Mouse (Mus musculus): ENCODE results near the gene F2rl1.

Gene F2rl1

DNA sequence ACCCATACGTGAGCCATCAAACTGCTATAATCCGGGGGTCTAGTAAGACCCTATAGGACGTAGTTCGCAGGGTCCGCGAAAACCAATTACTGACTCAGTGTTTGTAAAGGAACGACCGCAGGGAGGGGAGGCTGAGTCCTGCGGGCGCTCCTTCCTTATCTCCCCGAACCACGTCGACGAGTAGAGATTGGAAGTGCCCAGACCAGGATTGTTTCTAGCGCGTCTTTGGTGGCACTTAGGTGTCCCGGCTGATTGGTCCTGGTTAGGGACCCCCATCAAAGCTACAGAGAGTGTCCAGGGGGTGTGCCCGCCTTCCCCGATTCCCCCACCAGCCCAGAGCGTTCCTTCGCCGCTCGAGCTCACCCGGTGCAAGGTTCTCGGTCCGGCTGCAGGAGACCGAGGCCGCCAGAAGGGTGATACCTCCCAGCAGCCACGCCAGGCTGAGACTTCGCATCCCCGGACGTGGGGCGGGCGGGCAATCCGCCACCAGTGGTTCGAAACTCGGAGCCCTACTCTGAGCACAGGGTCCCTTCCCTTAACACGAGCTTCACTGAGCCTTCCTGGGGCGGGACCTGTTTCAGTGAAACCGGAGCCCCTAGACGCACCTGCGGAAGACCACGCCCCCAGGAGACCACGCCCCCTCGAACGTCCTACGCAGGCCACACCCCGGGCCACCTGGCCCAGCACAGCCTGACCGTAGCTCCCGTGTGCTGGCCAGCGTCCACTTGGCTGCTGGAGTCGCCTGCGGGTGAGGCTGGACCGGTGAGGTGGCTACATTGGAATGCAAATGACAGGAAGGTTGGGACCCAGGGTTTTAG, at the start of gene F2rl1:
Gene F2rl1, minus strand, starts transcription at position 554 of the 818 bp plus-strand sequence.
- peak; percentile 93 for DNase-seq

DNA sequence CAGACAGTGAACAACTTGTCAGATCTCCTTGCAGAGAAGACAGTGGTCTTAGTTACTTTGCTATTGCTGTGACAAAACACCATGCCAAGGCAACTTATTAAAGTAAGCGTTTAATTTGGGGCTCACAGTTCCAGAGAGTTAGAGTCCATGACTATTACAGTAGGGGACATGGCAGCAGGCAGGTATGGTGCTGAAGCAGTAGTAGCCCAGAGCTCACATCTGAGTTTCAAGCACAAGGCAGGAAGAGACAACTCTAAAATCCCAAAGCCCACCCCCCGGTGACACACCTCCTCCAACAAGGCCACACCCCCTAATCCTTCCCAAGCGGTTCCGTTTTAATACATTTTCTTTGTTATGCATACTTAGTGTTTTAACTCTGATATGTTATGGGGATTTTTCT, 45.9 kb upstream of the F2rl1 start:
- DNase-seq = no peak

DNA sequence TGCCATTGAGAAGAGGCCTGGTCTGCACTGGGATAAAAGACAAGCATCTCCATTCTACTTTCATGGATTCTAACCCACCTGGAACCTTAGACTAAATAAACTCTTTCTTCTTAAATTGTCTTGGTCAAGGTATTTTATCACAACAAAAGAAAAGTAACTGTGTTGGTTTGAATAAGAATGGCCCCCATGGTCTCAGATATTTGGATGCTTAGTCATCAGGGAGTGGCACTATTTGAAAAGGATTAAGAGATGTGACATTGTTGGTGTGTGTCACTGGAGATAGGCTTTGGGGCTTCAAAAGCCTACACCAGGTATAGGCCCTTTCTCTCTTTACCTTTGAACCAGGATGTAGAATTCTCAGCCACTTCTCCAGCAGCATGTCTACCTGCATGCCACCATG, 44.3 kb upstream of the F2rl1 start:
- DNase-seq = no peak

DNA sequence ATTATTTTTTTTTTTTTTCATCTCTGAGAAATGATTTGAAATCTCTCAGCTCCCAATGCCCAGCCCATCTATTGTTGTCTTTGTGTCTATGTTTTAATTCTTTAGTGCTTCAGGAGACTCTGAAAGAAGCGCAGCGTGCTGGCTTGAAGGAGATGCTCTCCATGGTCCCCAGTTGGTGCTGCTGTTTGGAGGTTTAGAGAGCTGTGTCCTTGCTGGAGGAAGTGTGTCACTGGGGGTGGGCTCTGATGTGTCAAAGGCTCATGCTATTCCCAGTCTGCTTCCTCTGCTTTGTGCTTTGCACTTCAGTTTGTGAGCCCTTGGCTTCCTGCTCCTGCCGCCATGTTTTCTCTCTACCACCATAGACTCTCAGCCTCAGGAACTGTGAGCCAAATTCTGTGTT, 43.3 kb upstream of the F2rl1 start:
- DNase-seq = no peak

DNA sequence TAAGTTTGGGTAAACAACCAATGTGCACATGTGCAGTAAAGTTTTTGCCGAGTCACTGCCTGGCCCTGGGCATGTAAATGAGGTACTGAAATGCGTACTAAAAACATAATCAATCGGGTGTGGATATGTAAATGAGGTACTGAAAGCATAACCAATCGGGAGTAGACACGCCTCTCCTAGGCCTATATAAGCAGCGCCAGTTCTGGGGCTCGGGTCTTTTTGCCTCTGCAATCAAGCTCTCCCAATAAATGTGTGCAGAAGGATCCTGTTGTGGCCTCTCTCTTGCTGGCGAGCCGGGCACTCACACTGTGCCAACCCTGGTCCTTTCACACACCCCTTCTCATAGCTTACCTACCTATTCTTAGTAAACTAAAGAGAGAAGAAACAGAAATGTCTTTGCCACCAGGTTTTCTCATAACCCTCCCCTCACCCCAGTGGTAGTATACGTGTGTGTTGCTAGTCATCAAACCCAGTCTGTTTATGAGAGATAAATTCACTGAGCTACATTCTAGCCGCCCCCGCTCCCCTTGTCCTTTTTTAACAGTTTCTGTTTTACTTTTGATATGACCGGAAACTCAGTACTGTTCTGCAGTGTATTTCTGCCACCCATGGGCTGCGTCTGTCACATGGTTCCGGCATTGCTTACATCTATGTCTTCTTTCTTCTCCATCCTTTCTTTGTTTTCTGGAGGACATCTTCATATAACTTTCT, 42.0 kb upstream of the F2rl1 start:
- DNase-seq = no peak

DNA sequence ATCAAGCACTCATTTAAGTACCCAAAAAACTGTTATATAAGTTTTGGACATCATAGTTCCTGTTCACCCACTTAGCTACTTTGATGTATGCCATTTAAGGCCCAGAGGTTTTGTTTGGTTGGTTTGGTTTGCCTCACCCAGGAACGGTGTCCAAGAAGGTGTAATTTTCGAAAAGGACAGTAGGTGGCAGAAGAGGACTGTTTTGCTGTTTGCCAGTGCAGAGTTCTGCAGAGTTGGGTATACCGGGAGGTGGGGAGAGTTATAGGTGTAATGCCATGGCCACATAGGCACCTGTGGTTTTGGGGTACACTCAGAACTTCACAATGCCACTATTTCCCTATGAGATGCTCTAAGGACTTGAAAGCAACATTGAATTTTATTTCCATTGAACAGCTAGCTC, 38.7 kb upstream of the F2rl1 start:
- peak; percentile 73 for DNase-seq

DNA sequence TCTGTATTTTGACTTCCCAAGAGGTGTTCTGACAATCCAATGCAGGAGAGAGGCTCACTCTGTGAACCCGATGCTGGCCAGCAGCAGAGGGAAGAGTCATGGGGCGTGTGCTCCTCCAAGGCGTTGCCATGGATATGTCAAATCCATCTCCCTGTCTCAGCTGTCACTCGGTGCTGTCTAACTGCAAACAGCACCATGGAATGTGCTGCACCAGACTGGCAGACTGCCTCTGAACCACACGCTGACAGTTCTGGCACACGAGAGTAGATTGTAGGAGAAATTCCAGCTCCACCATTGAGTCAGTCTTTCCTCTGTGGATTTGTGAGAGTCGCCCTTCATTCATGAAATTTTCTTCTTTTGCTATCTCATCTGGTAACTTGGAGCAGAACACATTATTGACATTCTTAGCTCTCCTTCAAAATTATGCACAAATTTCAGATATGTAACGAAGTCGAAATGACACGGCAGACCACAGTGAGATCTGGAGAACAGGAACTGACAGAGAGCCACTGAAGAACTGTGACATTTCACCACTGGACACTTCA, 38.1 kb upstream of the F2rl1 start:
- no peak for DNase-seq

DNA sequence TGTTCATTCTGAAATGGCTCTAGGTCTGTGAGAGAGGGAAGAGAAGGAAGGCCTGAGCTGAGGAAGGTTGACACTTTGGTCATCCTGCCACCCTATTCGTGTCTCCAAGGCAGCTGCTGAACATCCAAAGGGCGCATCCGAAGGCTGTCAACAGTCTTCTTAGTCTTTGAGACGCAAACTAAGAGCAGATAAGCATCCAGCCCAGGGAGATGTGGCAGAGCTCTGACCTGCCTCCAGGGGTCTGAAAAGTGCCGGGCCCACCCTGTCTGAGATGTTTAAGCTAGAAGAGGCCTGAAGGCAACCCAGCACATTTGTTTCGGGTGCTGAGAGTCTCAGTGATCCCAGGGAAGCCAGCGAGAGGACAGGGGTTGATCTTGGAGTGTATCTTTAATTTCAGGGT, 32.3 kb upstream of the F2rl1 start:
- DNase-seq = no peak

DNA sequence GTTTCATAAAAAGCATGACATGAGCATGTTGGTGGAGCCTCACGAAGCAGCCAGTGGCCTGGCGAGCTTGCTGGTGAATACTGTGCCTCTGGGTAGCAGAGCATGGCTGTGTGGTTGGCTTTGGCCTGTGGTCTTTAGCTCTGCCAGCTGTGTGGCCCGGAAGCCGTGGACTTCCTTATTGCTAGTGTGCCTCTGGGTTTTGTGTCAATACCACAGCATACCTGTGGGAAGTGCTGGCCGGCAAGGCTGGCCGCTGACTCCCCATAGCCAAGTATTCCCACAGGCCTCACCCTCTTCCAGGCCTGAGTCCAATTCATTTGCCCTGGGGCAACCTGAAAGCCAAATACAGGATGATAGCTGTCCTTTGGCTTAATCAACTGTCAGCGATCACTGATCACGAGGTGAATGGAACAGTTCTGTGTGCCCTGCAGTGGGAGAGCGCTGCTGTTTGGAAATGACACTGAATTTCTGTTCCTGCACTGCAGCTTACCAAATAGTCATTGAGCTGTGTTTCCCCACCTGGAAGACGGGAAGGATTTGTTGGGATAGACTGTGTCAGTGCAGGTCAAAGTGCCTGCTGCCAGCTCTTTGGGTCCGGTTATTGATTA, 29.0 kb upstream of the F2rl1 start:
- no peak for DNase-seq

DNA sequence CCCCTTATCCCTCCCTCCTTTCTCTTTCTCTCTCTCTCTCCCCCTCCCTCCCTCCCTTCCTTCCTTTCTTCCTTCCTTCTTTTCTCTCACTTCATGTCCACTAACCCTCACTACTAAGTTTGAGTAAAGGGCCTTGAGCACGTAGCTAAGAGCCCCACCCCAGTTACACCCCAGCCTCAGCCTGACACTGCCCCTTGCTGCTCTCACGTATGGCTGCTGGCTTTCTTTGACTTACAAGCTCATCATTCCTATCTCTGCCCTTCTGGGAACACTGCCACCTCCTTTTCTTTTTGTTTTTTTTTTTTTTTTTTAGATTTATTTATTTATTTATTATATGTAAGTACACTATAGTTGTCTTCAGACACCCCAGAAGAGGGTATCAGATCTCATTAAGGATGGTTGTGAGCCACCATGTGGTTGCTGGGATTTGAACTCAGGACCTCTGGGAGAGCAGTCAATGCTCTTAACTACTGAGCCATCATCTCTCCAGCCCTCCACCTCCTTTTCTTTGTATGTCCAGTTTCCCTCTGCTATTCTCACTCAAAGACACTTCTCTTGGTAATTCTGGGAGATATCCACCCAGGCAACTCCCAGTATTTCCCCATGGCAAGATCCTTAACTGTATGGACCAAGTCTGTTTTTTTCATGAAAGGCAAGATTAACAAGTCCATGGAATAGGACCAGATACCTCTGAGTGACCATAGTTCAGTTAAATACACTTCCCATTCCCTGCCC, 25.8 kb upstream of the F2rl1 start:
- DNase-seq = no peak

DNA sequence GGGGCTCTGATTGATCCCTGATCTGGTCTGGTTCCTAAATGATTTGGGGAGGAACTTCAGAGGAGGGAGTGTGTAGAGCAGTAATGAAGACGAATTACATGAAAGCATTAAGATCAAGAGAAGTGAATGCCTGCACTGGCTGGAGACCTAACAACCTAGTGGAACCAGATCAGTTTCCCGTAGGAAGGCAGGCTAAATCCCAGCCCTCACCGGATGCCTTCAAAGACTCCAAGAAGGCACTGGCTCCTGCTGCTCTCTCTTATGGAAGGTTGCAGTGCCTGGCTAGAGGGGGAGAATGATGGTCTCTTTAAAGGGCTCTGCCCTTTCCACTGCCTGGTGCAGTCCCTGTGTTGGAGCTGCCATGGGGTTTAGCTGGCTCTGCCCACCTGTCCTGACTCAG, 24.4 kb upstream of the F2rl1 start:
- no peak for DNase-seq

DNA sequence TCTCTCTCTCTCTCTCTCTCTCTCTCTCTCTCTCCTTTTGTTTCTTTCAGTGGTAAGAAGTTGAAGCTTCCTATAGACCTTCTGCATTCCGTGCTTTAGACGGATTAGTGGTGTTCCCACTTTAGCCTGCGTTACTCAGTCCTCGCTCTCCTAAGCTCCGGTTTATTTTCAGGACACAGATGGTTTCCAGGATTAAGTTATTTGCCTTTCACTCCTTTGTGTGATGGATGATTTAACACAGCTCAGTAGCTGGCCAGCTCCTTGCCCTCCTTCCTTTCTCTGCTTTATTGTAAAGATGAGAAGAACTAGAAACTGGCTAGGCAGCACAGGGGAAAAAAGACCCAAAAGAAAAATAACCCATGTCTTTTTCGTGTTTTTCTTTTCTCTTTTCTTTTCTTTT, 23.8 kb upstream of the F2rl1 start:
- no peak for DNase-seq

DNA sequence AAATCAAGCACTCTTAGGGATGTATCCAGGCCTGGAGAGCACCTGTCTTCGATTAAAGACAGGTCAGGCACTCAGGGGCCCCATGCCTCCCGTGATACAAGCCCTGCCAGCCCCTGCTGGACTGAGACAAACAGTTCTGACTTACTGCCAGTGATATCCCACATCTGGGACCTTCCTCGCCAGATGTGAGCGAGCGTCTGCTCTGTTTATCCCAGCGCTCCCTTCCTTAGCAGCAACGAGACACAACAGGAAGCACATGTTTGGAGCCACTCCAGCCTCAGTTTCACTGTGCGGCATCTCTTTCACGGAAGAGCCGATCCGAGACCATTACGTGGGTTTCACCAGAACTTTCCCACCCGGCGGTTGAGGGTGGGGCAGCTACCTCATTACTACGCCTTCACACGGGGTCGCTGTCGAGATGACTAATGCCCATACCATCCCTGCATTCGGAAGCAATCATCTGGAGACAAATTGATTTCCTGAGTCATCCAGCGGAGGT, 23.3 kb upstream of the F2rl1 start:
- DNase-seq = peak; percentile 67

DNA sequence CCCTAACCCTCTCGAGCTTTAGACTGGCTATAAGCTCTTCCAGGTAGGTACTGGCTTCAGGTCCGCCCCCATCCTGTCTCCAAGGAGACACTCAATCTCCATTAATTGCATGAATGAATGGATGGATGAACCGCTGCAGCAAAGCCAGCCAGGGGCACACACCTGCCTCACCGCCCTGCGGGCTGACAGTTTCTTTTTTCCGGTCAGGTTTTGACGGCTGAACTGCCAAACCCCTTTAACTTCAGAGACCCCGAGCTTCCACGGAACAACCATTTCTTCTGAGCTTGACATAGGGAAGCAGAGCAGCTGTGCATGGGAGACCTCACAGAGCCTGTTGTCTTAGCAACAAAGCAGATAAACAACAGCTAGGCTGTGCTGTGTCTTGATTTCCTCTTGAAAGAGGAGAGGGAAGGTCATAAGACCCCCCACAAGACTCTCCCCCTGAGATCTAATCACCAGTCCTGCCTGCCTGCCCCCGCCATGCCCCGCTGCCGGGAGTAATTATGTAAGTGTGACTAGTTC, 22.1 kb upstream of the F2rl1 start:
- DNase-seq = no peak

DNA sequence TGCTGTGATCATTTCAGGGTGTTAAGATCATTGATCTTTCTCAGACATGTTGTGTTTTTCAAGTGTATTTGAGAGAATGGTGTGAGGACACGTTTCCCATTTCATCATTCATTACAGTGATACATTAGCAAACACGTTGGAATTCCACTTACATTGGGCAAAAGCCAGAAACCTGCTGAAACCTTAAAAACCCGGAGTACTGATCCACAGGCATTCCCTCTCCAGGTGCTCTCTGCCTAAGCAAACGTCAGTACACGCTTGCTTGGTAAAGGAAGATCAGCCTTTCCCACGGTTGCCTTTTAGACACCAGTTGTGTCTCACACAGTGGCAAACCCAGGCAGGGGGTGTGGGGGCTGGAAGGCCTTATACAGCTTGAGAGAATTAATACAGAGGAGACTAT, 21.2 kb upstream of the F2rl1 start:
- DNase-seq = no peak

DNA sequence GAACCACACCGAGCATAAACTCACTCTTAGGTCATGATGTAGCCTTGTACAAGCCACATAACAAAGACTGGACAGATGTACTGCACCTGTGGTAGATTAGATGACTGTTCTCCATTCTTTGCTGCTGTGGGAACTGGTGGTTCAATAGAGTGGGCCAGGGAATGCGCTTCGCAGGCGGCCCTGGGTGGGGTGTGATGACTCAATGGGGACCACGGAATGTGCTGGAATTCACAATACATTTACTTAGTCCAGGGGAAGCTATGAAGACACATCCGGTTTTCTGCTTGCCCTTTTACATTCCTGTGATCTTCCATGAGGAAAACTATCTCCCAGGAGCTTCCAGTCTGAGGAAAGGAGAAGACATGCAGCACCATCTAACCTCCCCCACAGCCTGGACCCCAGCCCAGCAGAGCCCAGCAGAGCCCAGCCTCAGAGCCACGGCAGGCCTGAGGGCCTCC, 20.7 kb upstream of the F2rl1 start:
- no peak for DNase-seq

DNA sequence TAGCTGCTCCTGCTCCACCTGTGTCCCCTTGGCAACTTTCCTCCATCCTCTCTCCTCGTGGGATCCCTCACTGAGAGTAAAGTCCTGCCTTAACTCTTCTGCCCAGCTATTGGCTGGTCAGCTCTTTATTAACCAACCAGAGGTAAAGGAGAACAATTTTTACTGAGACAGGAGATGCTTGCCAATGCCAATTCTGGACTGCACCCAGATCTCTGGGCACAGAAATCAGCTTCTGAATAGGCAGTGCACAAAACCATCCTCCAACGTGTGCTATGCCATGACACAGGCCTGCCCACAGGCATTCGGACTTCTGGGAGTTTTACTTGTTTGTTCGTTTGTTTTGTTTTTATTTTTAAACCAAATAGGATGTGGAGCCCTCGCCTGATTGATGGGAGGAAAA, 13.0 kb upstream of the F2rl1 start:
- no peak for DNase-seq

DNA sequence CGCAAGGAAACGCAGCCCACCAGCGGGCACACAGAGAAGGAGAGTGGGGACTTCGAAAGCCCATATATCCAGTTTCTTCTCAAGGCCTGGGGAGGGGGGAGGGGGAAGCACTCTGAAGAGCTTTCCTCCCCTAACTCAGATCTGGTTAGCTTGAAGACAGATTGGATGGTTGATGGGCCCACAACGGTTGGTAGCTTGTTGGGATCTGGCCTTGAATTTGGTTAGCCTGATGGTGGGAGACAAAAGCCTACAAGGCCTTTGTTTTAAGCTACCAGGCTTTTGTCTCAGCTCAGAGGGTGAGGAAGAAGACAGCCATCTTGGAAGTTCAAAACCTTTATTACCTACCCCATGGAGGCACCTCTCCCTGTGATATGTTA, 11.1 kb upstream of the F2rl1 start:
- DNase-seq = no peak

DNA sequence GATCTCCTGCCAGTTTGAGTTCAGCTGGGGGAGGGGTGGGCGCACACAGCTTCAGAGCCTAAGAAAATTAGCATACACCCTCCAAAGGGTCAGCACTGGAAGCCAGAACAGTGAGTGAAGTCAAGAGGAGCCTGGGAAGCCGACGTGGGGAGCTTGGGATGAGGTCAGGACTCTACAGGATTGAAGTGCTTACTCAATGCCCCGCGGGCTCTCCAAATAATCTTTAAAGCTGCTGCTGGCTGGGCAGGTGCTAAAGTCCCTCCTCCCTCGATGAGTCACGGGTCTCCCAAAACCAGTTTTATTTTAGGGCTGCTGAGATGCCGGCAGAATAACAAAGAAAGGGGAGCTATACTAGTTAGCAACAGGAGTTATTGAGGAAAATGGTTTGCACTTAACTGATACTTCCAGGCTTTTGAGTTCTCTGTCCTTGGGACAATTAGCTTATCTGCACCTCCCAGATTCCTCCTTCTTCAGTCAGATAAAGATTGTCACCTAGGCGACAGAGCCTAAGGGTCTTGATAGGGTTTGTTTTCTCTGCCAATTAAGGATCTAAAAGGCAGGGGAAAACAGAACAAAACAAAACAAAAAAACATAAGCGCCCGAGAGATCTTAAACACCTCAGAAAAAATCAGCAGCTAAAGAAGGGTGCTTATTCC, 10.6 kb upstream of the F2rl1 start:
- DNase-seq = no peak

DNA sequence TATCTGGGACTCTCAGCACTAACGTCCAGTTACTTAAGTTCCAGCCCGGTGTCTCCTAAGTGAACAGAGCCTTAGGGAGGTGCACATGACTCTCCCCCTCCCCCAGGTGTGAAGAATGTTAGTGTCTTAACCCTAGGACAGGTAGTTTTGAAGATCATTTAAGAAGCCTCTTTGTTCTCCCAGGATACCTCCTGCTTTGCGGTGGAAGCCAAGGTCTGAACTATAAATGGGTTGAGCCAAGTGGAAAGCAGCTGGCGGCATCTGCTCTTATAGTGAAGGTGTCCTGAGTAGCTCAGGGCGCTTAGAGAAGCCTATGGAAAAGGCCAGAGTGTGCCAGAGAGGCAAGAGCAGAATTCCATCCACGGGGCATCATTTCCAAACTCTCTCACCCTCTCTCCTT, 10.0 kb upstream of the F2rl1 start:
- DNase-seq = no peak

DNA sequence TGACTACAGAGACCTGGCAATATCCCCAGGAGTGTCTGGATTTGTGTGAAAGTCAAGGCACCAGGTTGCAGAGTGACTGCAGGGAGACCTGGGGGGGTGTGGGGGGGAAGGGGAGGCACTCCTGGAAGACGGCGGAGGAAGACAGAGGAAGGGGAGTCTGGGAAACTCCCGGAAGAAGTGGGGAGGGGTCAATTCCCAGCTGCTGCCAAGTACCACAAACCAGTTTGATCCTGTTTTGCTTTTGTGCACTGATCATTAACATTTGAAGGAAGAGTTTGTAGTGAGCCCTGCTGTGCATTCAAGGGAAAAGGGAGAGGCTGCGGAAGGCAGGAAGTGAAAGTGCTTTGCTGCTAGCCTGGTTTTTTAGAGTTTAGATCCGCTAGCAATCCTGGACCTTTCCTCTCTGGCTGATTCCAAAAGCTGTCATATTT, 9.1 kb upstream of the F2rl1 start:
- DNase-seq = peak; percentile 48

DNA sequence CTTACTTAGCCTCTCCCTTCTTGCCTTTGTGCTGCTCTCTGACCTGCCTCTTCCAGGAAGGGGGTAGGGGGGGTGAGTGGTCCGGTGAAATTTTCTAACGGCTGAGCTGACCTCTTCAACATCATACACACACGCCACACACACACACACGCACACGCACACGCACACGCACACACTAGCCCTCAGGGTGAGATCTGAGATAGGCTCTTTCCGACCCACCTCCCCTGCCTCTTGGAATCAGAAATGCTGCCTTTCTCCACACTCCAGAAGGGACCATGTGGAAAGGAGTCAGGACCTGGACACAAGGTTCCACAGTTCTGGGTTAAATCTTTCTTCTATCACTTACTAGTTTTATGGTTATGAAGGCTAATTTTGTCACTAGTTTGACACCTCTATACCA, 8.6 kb upstream of the F2rl1 start:
- no peak for DNase-seq

Measured in kidney, postnatal 10 days (tissue).